Mouse (Mus musculus): ENCODE measurements around the gene Prss36. TPM values are rescaled to one million over a fixed set of nuclear protein-coding genes. Genes with fewer than 3 reads are reported as not detected.
"Not testable (repeated sequence)": the region's sequence is repeated elsewhere in the genome, so short reads cannot be mapped to it uniquely, and the experiment has no call there.

Prss36 gene
- polyA plus RNA-seq, 1 experiment from 2014 or later = 10.7 TPM

GRCm38 (mm10) chr7:127912938-127913337 is 33.6 kb downstream of the Prss36 start:
- H3K27ac ChIP-seq (replicated peaks) = peak overlapping the region; percentile 92
- no peak for DNase-seq (ENCODE audit: low spot score)

GRCm38 (mm10) chr7:127912190-127912871 is 34.2 kb downstream of the Prss36 start, which contains the start of gene Kat8:
Kat8 (plus strand) TSS chr7:127912516.
- Histone ChIP-seq H3K4me1 (peaks cover 13% of the 10 kb centered on the region), H3K9me3 (no peaks in the 10 kb centered on the region), H3K27me3 (replicated peaks; ENCODE audit: low read depth, poor library complexity, severe bottlenecking) (no peaks in the 10 kb centered on the region), H3K27ac (replicated peaks) (peak within 1 kb of the TSS; percentile 92), H3K36me3 (replicated peaks) (peaks cover 57% of the 10 kb centered on the region), H3K4me3 (peak within 1 kb of the TSS; percentile 80)
- DNase-seq (ENCODE audit: low spot score) = peak; percentile 93
- WGBS = 1% methylated on average over 40 of the region's 40 CpGs

More at GRCm38 (mm10) chr7:127912938-127913337, 33.6 kb downstream of the Prss36 start:
- H3K4me3 ChIP-seq = peak overlapping the region; percentile 80
- peaks cover 55% of the 10 kb centered on the region for H3K36me3 ChIP-seq (replicated peaks)
- H3K9me3 ChIP-seq = no peaks in the 10 kb centered on the region
- no peaks in the 10 kb centered on the region for H3K27me3 ChIP-seq (replicated peaks; ENCODE audit: low read depth, poor library complexity, severe bottlenecking)
- WGBS = 30% methylated on average over 4 of the region's 4 CpGs
- H3K4me1 ChIP-seq = peaks cover 13% of the 10 kb centered on the region

GRCm38 (mm10) chr7:127908656-127909055 is 37.9 kb downstream of the Prss36 start:
- peaks cover 55% of the 10 kb centered on the region for H3K36me3 ChIP-seq (replicated peaks)
- no peak overlapping the region for H3K27ac ChIP-seq (replicated peaks)
- 89% methylated on average over 4 of the region's 4 CpGs for WGBS

GRCm38 (mm10) chr7:127907939-127908338 is 38.6 kb downstream of the Prss36 start:
- H3K9me3 ChIP-seq = no peaks in the 10 kb centered on the region
- H3K36me3 ChIP-seq (replicated peaks) = peaks cover 55% of the 10 kb centered on the region
- WGBS = 93% methylated on average over 12 of the region's 12 CpGs

More at GRCm38 (mm10) chr7:127908656-127909055, 37.9 kb downstream of the Prss36 start:
- no peaks in the 10 kb centered on the region for H3K27me3 ChIP-seq (replicated peaks; ENCODE audit: low read depth, poor library complexity, severe bottlenecking)
- no peak for DNase-seq (ENCODE audit: low spot score)
- H3K4me1 ChIP-seq = peaks cover 26% of the 10 kb centered on the region
- no peaks in the 10 kb centered on the region for H3K9me3 ChIP-seq
- no peak overlapping the region for H3K4me3 ChIP-seq

GRCm38 (mm10) chr7:127903971-127904796 is 42.3 kb downstream of the Prss36 start, which contains the start of gene Bckdk:
Bckdk (plus strand) TSS chr7:127904082.
- Histone ChIP-seq H3K36me3 (replicated peaks) (peaks cover 43% of the 10 kb centered on the region), H3K27ac (replicated peaks) (peak within 1 kb of the TSS; percentile 95), H3K9me3 (no peaks in the 10 kb centered on the region), H3K4me1 (peaks cover 16% of the 10 kb centered on the region), H3K27me3 (replicated peaks; ENCODE audit: low read depth, poor library complexity, severe bottlenecking) (no peaks in the 10 kb centered on the region), H3K4me3 (peak within 1 kb of the TSS; percentile 71)
- 8% methylated on average over 38 of the region's 38 CpGs for WGBS
- DNase-seq (ENCODE audit: low spot score) = peak; percentile 88

More at GRCm38 (mm10) chr7:127907939-127908338, 38.6 kb downstream of the Prss36 start:
- Histone ChIP-seq H3K27me3 (replicated peaks; ENCODE audit: low read depth, poor library complexity, severe bottlenecking) (no peaks in the 10 kb centered on the region), H3K27ac (replicated peaks) (no peak overlapping the region), H3K4me1 (peaks cover 20% of the 10 kb centered on the region), H3K4me3 (no peak overlapping the region)
- DNase-seq (ENCODE audit: low spot score) = no peak

GRCm38 (mm10) chr7:127901772-127902171 is 44.8 kb downstream of the Prss36 start:
- 73% methylated on average over 2 of the region's 2 CpGs for WGBS

GRCm38 (mm10) chr7:127899997-127900396 is 46.5 kb downstream of the Prss36 start:
- Histone ChIP-seq H3K36me3 (replicated peaks) (peaks cover 1% of the 10 kb centered on the region), H3K9me3 (no peaks in the 10 kb centered on the region), H3K4me3 (no peak overlapping the region), H3K27ac (replicated peaks) (no peak overlapping the region), H3K4me1 (peaks cover 16% of the 10 kb centered on the region), H3K27me3 (replicated peaks; ENCODE audit: low read depth, poor library complexity, severe bottlenecking) (no peaks in the 10 kb centered on the region)
- 52% methylated on average over 7 of the region's 7 CpGs for WGBS
- no peak for DNase-seq (ENCODE audit: low spot score)

More at GRCm38 (mm10) chr7:127901772-127902171, 44.8 kb downstream of the Prss36 start:
- no peak for DNase-seq (ENCODE audit: low spot score)
- Histone ChIP-seq H3K27me3 (replicated peaks; ENCODE audit: low read depth, poor library complexity, severe bottlenecking) (no peaks in the 10 kb centered on the region), H3K36me3 (replicated peaks) (peaks cover 19% of the 10 kb centered on the region), H3K27ac (replicated peaks) (no peak overlapping the region), H3K4me3 (no peak overlapping the region), H3K9me3 (no peaks in the 10 kb centered on the region), H3K4me1 (peaks cover 16% of the 10 kb centered on the region)

- peaks cover 5% of the 10 kb centered on the region for H3K36me3 ChIP-seq (replicated peaks)
- no peak overlapping the region for H3K4me3 ChIP-seq
- H3K4me1 ChIP-seq = peaks cover 16% of the 10 kb centered on the region
- 35% methylated on average over 10 of the region's 10 CpGs for WGBS
- no peak overlapping the region for H3K27ac ChIP-seq (replicated peaks)
- DNase-seq (ENCODE audit: low spot score) = no peak
- no peaks in the 10 kb centered on the region for H3K9me3 ChIP-seq
- H3K27me3 ChIP-seq (replicated peaks; ENCODE audit: low read depth, poor library complexity, severe bottlenecking) = no peaks in the 10 kb centered on the region
These were observed 48.2 kb downstream of the Prss36 start for GRCm38 (mm10) chr7:127898179-127898956.

GRCm38 (mm10) chr7:127897542-127897941 is 49.0 kb downstream of the Prss36 start:
- no peak overlapping the region for H3K4me3 ChIP-seq
- 90% methylated on average over 7 of the region's 7 CpGs for WGBS
- H3K27me3 ChIP-seq (replicated peaks; ENCODE audit: low read depth, poor library complexity, severe bottlenecking) = no peaks in the 10 kb centered on the region

GRCm38 (mm10) chr7:127896384-127896783 is 50.1 kb downstream of the Prss36 start:
- no peaks in the 10 kb centered on the region for H3K9me3 ChIP-seq
- H3K27me3 ChIP-seq (replicated peaks; ENCODE audit: low read depth, poor library complexity, severe bottlenecking) = no peaks in the 10 kb centered on the region
- H3K4me3 ChIP-seq = no peak overlapping the region
- H3K27ac ChIP-seq (replicated peaks) = no peak overlapping the region; the same call in 1 of the 2 replicates
- peak; percentile 61 for DNase-seq (ENCODE audit: low spot score)
- H3K4me1 ChIP-seq = peaks cover 16% of the 10 kb centered on the region
- peaks cover 23% of the 10 kb centered on the region for H3K36me3 ChIP-seq (replicated peaks)
- WGBS = 59% methylated on average over 13 of the region's 13 CpGs

More at GRCm38 (mm10) chr7:127897542-127897941, 49.0 kb downstream of the Prss36 start:
- Histone ChIP-seq H3K9me3 (no peaks in the 10 kb centered on the region), H3K36me3 (replicated peaks) (peaks cover 13% of the 10 kb centered on the region), H3K27ac (replicated peaks) (no peak overlapping the region), H3K4me1 (peaks cover 16% of the 10 kb centered on the region)
- no peak for DNase-seq (ENCODE audit: low spot score)

- WGBS = 68% methylated on average over 7 of the region's 7 CpGs
- not testable (repeated sequence) for DNase-seq (ENCODE audit: low spot score); H3K9me3 ChIP-seq; H3K27me3 ChIP-seq (replicated peaks; ENCODE audit: low read depth, poor library complexity, severe bottlenecking)
- peak overlapping the region; percentile 64 for H3K4me3 ChIP-seq
- H3K27ac ChIP-seq (replicated peaks) = peak overlapping the region; percentile 57; the same call in 1 of the 2 replicates
- peaks cover 28% of the 10 kb centered on the region for H3K36me3 ChIP-seq (replicated peaks)
- H3K4me1 ChIP-seq = peaks cover 16% of the 10 kb centered on the region
These were observed 50.6 kb downstream of the Prss36 start for GRCm38 (mm10) chr7:127895891-127896290.

GRCm38 (mm10) chr7:127895442-127895841 is 51.1 kb downstream of the Prss36 start, which contains the start of the genes Gm21974 and Vkorc1:
Gm21974 (minus strand) TSS chr7:127895454.
Vkorc1 (minus strand) TSS chr7:127895617.
- WGBS = under 1% methylated on average over 26 of the region's 26 CpGs

More at GRCm38 (mm10) chr7:127895442-127895841, 51.1 kb downstream of the Prss36 start, which contains the start of the genes Gm21974 and Vkorc1:
- Histone ChIP-seq H3K9me3 (no peaks in the 10 kb centered on the region), H3K36me3 (replicated peaks) (peaks cover 33% of the 10 kb centered on the region), H3K27ac (replicated peaks) (peak within 1 kb of the TSS; percentile 68), H3K4me1 (peaks cover 19% of the 10 kb centered on the region), H3K27me3 (replicated peaks; ENCODE audit: low read depth, poor library complexity, severe bottlenecking) (no peaks in the 10 kb centered on the region), H3K4me3 (peak within 1 kb of the TSS; percentile 64)
- DNase-seq (ENCODE audit: low spot score) = peak; percentile 97
